Mouse (Mus musculus) midbrain, embryonic 11.5 days (tissue): ENCODE data around the gene Olfr506. TPM values are rescaled to one million over a fixed set of nuclear protein-coding genes. Genes with fewer than 3 reads are reported as not detected.

Experiments used
- ATAC-seq: fragments of 200-750 bp; cut with Nextera tagmentation; 2 replicates; pipeline ENCODE4 v1.8.0; 2017; ENCODE audit warnings: moderate TSS enrichment, moderate library complexity; ENCODE audit not compliant: low FRiP score
- DNase-seq: peaks from one replicate; pipeline ENCODE4 v3.0.0; 2015; ENCODE audit warnings: low spot score; ENCODE audit errors: missing footprints
- H3K27ac ChIP-seq: fragments of 300-500 bp; sonication (generic); 2 replicates; pipeline ENCODE4 v1.5.1; 2014; ENCODE audit warnings: low read depth, low read length
- H3K27me3 ChIP-seq: fragments of 300-500 bp; sonication (generic); 2 replicates; pipeline ENCODE4 v1.6.1; 2014; ENCODE audit warnings: mild to moderate bottlenecking, low read length, moderate library complexity, mixed read lengths; ENCODE audit not compliant: control insufficient read depth, insufficient read depth
- H3K36me3 ChIP-seq: fragments of 300-500 bp; sonication (generic); 2 replicates; pipeline ENCODE4 v1.6.1; 2014; ENCODE audit warnings: mild to moderate bottlenecking, low read length, moderate library complexity, mixed read lengths; ENCODE audit not compliant: control insufficient read depth, insufficient read depth
- H3K4me1 ChIP-seq: fragments of 300-500 bp; sonication (generic); 2 replicates; pipeline ENCODE4 v1.6.1; 2014; ENCODE audit warnings: low read length; ENCODE audit not compliant: control insufficient read depth, insufficient read depth
- H3K4me2 ChIP-seq: fragments of 300-500 bp; sonication (generic); 2 replicates; pipeline ENCODE4 v1.6.1; 2014; ENCODE audit warnings: mild to moderate bottlenecking, moderate library complexity
- H3K4me3 ChIP-seq: fragments of 300-500 bp; sonication (generic); 2 replicates; pipeline ENCODE4 v1.5.1; 2014; ENCODE audit warnings: low read depth, low read length
- H3K9ac ChIP-seq: fragments of 300-500 bp; sonication (generic); 2 replicates; pipeline ENCODE4 v1.6.1; 2014; ENCODE audit warnings: low read length
- H3K9me3 ChIP-seq: fragments of 300-500 bp; sonication (generic); 2 replicates; pipeline ENCODE4 v1.6.1; 2016; ENCODE audit warnings: low read length; ENCODE audit not compliant: control insufficient read depth
- WGBS: fragments of 180-500 bp; shearing (Covaris S2); extraction: QIAGEN DNeasy Blood & Tissue Kit; methylation state at CpG from one replicate; pipeline ENCODE4 v1.1.7; 2014; 5-methylcytosine and 5-hydroxymethylcytosine counted together
- polyA plus RNA-seq: library from polyadenylated mRNA; unstranded; fragments of >200 nt; fragmentation: Nextera tagmentation; extraction: Ambion mirVana; gene quantifications from 2 replicates; pipeline ENCODE4 v1.2.1, GENCODE M21; 2014

Gene Olfr506
- polyA plus RNA-seq, 1 experiment from 2014 or later: not detected

GRCm38 (mm10) chr7:108662419-108662818 lies 51.8 kb downstream of the Olfr506 start:
- no peak for ATAC-seq
- Histone ChIP-seq H3K9ac (no peak overlapping the region), H3K4me1 (no peaks in the 10 kb centered on the region), H3K4me3 (no peak overlapping the region), H3K4me2 (no peak overlapping the region), H3K27me3 (no peaks in the 10 kb centered on the region), H3K27ac (no peak overlapping the region), H3K9me3 (no peaks in the 10 kb centered on the region), H3K36me3 (no peaks in the 10 kb centered on the region)
- WGBS: 80% methylated on average over 3 of the region's 3 CpGs
- no peak for DNase-seq

Other genes starting within 250 kb of the Olfr506 start
- gene Olfr494, start 245.5 kb upstream of the Olfr506 start, polyA plus RNA-seq: not detected in 2 replicates
- not detected in 2 replicates for gene Olfr495, start 217.6 kb upstream of the Olfr506 start, polyA plus RNA-seq
- gene Olfr497, start 190.4 kb upstream of the Olfr506 start, polyA plus RNA-seq: not detected in 2 replicates
- gene Olfr498, start 145.5 kb upstream of the Olfr506 start, polyA plus RNA-seq: not detected in 2 replicates
- not detected in 2 replicates for gene Olfr502, start 85.7 kb upstream of the Olfr506 start, polyA plus RNA-seq
- gene Olfr503, start 66.3 kb upstream of the Olfr506 start, polyA plus RNA-seq: not detected in 2 replicates
- not detected in 2 replicates for gene Olfr504, start 45.0 kb upstream of the Olfr506 start, polyA plus RNA-seq
- gene Olfr507, start 11.0 kb downstream of the Olfr506 start, polyA plus RNA-seq: not detected in 2 replicates
- not detected in 2 replicates for gene Olfr508, start 19.2 kb downstream of the Olfr506 start, polyA plus RNA-seq
- not detected in 2 replicates for gene Olfr509, start 41.1 kb downstream of the Olfr506 start, polyA plus RNA-seq
- not detected in 2 replicates for gene Olfr510, start 55.6 kb downstream of the Olfr506 start, polyA plus RNA-seq
- not detected in 2 replicates for gene Olfr512, start 102.5 kb downstream of the Olfr506 start, polyA plus RNA-seq
- gene Olfr513, start 140.2 kb downstream of the Olfr506 start, polyA plus RNA-seq: not detected in 2 replicates
- not detected in 2 replicates for gene Olfr514, start 215.2 kb downstream of the Olfr506 start, polyA plus RNA-seq
- gene Olfr516, start 239.7 kb downstream of the Olfr506 start, polyA plus RNA-seq: not detected in 2 replicates